Mouse (Mus musculus): ENCODE measurements around the gene Colgalt2. TPM values are rescaled to one million over a fixed set of nuclear protein-coding genes. Genes with fewer than 3 reads are reported as not detected.
"Not testable (repeated sequence)": the region's sequence is repeated elsewhere in the genome, so short reads cannot be mapped to it uniquely, and the experiment has no call there.

Colgalt2 gene
- polyA plus RNA-seq, 1 experiment, result 0.63 TPM

DNA sequence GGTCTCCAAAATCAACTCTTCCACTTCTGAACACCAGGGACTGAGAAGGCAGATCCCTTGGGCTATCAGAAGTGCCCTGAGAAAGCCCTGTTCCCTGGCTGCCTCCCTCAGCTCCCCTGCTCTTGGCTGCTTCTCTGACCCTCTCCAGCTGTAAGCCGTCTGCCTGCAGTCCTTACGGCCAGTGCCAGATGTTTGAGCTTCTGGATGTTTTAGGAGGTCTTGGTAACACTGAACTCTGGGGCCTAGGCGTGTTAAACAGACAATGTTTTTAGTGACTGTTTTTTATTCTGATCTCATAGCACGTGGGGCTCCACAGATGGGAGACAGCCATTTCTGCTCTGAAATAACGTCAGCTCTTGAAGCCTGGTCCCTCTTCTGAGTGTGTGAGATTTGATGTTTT is 18.0 kb downstream of the Colgalt2 start:
- WGBS, result 45% methylated on average over 5 of the region's 5 CpGs
- no peak for TF ChIP-seq POLR2A (IDR thresholded peaks at IDR 0.05; ENCODE audit: low read depth, low read length)
- TF ChIP-seq CTCF (IDR thresholded peaks at IDR 0.05; ENCODE audit: extremely low read depth, insufficient read length, insufficient replicate concordance, low read depth, low read length), result no peak
- H3K27me3 ChIP-seq (ENCODE audit: control insufficient read depth, insufficient read depth, low read length), result no peaks in the 10 kb centered on the region
- no peaks in the 10 kb centered on the region for H3K36me3 ChIP-seq (ENCODE audit: control insufficient read depth, insufficient read depth, low read length)
- no peak overlapping the region for H3K27ac ChIP-seq (ENCODE audit: insufficient read depth, low read depth, low read length)
- H3K4me3 ChIP-seq (ENCODE audit: low read depth, low read length), result no peak overlapping the region
- H3K4me1 ChIP-seq (ENCODE audit: control insufficient read depth, insufficient read depth, insufficient read length, low read length), result no peaks in the 10 kb centered on the region

DNA sequence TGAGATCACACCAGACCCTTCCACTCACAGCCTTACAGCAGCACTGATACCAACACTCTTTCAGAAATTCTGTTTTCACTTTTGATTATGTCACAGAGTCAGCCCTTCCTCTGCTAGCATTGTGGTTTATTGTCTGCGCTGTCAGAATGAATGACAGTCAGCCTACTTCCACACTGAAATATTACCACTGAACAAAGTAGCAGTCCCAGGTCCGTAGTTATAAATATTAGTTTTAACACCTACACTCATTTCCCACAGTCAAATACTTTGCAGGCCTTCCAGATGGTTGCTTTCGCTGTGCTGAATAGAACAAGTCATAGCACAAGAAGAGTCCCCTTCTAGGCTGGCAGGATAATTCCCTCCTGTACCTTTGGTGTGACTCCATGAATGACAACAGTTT is 22.7 kb downstream of the Colgalt2 start:
- Histone ChIP-seq H3K4me3 (ENCODE audit: low read depth, low read length) (no peak overlapping the region), H3K36me3 (ENCODE audit: control insufficient read depth, insufficient read depth, low read length) (no peaks in the 10 kb centered on the region), H3K27ac (ENCODE audit: insufficient read depth, low read depth, low read length) (no peak overlapping the region), H3K27me3 (ENCODE audit: control insufficient read depth, insufficient read depth, low read length) (no peaks in the 10 kb centered on the region), H3K4me1 (ENCODE audit: control insufficient read depth, insufficient read depth, insufficient read length, low read length) (no peaks in the 10 kb centered on the region)
- TF ChIP-seq CTCF (IDR thresholded peaks at IDR 0.05; ENCODE audit: extremely low read depth, insufficient read length, insufficient replicate concordance, low read depth, low read length), result no peak
- no peak for TF ChIP-seq POLR2A (IDR thresholded peaks at IDR 0.05; ENCODE audit: low read depth, low read length)
- whole genome bisulfite sequencing, result 75% methylated on average over 3 of the region's 3 CpGs

DNA sequence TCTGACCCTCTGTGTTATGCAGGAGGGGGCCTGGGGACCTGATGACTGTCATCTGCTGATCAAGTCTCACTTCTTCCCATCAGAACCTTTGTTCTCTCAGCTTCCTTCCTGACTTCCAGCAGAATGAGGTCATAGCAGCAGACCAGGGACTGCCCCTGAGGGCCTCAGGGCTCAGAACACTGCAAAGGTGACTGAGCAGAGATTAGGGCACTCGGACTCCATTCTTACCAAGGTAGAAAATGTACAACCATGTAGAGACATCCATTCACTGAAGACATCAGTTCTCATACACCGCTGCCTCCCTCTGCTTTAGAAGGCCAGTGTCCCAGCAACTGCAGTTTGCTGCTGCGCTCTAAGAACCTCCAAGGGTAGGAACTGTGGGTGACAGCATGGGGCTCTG is 23.4 kb downstream of the Colgalt2 start:
- Histone ChIP-seq H3K27ac (ENCODE audit: insufficient read depth, low read depth, low read length) (no peak overlapping the region), H3K36me3 (ENCODE audit: control insufficient read depth, insufficient read depth, low read length) (no peaks in the 10 kb centered on the region), H3K27me3 (ENCODE audit: control insufficient read depth, insufficient read depth, low read length) (no peaks in the 10 kb centered on the region), H3K4me3 (ENCODE audit: low read depth, low read length) (no peak overlapping the region), H3K4me1 (ENCODE audit: control insufficient read depth, insufficient read depth, insufficient read length, low read length) (no peaks in the 10 kb centered on the region)
- 82% methylated on average over 3 of the region's 3 CpGs for WGBS
- TF ChIP-seq POLR2A (IDR thresholded peaks at IDR 0.05; ENCODE audit: low read depth, low read length), result no peak
- TF ChIP-seq CTCF (IDR thresholded peaks at IDR 0.05; ENCODE audit: extremely low read depth, insufficient read length, insufficient replicate concordance, low read depth, low read length), result no peak

DNA sequence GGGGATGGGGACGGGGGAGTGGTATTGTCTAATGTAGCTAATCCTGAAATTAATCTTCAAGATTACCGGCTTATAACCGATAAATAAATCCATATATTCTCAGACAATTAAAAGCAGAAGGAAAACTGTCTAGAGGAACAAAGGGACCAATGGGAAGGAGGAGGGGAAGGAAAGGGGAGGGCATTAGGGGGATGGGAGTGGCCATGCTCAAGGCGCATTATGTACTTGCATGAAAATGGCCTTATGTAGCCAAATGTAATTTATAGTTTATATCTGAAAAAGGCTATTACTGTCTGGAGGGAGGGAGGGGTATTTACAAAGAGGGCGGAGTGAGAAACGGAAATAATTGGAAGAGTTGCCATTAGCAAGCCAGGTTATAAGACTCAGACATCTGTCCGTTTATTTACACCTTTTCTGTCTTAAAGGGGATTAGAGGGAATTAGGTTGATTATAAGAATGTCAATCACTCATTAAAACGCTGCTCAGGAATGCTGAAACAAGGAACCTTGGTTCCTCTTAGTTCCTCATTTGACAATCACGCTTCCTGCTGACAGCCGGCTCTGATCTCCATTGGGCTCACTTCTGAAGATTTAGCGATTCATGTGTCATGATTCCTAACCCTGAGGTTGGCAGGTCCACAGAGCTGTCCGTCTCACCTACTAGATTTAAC is 28.4 kb downstream of the Colgalt2 start:
- H3K4me3 ChIP-seq (ENCODE audit: low read depth, low read length), result no peak overlapping the region
- no peaks in the 10 kb centered on the region for H3K4me1 ChIP-seq (ENCODE audit: control insufficient read depth, insufficient read depth, insufficient read length, low read length)
- no peak overlapping the region for H3K27ac ChIP-seq (ENCODE audit: insufficient read depth, low read depth, low read length)
- TF ChIP-seq POLR2A (IDR thresholded peaks at IDR 0.05; ENCODE audit: low read depth, low read length) (no peak), CTCF (IDR thresholded peaks at IDR 0.05; ENCODE audit: extremely low read depth, insufficient read length, insufficient replicate concordance, low read depth, low read length) (no peak)
- no peaks in the 10 kb centered on the region for H3K27me3 ChIP-seq (ENCODE audit: control insufficient read depth, insufficient read depth, low read length)
- 48% methylated on average over 12 of the region's 12 CpGs for WGBS
- H3K36me3 ChIP-seq (ENCODE audit: control insufficient read depth, insufficient read depth, low read length), result no peaks in the 10 kb centered on the region

DNA sequence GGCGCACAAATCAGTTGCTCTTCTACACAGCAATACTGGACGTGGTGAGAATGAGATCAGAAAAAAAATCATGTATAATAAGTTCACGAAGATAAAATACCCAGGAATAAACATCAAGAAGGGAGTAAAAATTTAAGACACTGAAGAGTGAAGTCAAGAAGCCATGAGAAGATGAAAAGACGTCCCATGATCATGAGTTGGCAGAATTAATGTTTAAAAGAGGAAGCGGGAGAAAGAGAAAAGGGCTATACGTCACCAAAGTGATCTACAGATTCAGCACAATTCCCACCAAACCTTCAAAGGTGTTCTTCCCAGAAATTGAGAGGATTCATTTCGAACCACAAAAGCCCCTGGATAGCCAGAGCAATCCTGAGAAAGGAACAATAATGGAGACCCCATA is 30.2 kb downstream of the Colgalt2 start:
- Histone ChIP-seq H3K27me3 (ENCODE audit: control insufficient read depth, insufficient read depth, low read length) (no peaks in the 10 kb centered on the region), H3K4me3 (ENCODE audit: low read depth, low read length) (no peak overlapping the region), H3K4me1 (ENCODE audit: control insufficient read depth, insufficient read depth, insufficient read length, low read length) (no peaks in the 10 kb centered on the region), H3K36me3 (ENCODE audit: control insufficient read depth, insufficient read depth, low read length) (no peaks in the 10 kb centered on the region), H3K27ac (ENCODE audit: insufficient read depth, low read depth, low read length) (no peak overlapping the region)
- 75% methylated on average over 7 of the region's 7 CpGs for WGBS
- TF ChIP-seq CTCF (IDR thresholded peaks at IDR 0.05; ENCODE audit: extremely low read depth, insufficient read length, insufficient replicate concordance, low read depth, low read length) (no peak), POLR2A (IDR thresholded peaks at IDR 0.05; ENCODE audit: low read depth, low read length) (no peak)

DNA sequence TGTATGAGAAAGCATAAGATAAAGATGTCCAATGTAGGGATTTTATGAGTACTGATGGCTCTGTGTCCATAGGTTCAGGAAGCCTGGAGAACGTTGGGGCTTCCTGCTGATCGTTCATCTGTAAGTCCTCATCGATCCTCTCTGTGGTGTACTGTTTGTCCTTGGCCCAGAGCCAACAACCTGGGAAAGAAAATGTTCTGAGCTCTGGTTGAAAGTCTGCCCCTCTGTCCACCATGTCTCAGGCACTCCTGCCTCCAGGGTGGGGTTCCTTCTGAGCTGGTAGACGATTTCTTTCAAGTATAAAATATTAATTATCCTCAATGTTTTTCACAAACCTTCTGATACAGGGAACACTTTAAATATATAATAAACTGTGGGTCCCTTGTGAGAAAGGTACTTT is 34.5 kb downstream of the Colgalt2 start:
- H3K27ac ChIP-seq (ENCODE audit: insufficient read depth, low read depth, low read length), result no peak overlapping the region
- no peak overlapping the region for H3K4me3 ChIP-seq (ENCODE audit: low read depth, low read length)
- H3K27me3 ChIP-seq (ENCODE audit: control insufficient read depth, insufficient read depth, low read length), result no peaks in the 10 kb centered on the region
- no peaks in the 10 kb centered on the region for H3K4me1 ChIP-seq (ENCODE audit: control insufficient read depth, insufficient read depth, insufficient read length, low read length)
- TF ChIP-seq POLR2A (IDR thresholded peaks at IDR 0.05; ENCODE audit: low read depth, low read length) (no peak), CTCF (IDR thresholded peaks at IDR 0.05; ENCODE audit: extremely low read depth, insufficient read length, insufficient replicate concordance, low read depth, low read length) (no peak)
- 41% methylated on average over 4 of the region's 4 CpGs for WGBS
- H3K36me3 ChIP-seq (ENCODE audit: control insufficient read depth, insufficient read depth, low read length), result no peaks in the 10 kb centered on the region

DNA sequence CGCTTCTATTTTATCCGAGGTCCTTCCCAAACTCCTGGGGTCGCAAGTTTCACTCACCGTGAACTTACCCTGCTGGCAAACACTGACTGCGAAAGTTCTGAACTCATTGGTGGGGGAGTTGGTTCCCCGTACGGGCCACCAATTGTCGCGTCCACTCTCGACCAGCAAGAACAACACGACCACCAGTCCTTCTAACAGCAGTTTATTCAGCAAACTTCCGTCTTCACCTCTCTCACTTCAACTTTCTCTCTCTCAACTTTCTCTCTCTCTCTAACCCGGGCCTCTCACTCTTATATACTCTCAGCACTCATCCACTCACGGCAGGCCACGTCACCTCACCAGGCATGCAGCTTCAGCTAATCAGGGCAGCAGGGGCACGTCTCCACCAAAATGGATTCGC is 37.9 kb downstream of the Colgalt2 start:
- 70% methylated on average over 16 of the region's 17 CpGs for WGBS
- peak overlapping the region; percentile 49 for H3K4me3 ChIP-seq (ENCODE audit: low read depth, low read length)

DNA sequence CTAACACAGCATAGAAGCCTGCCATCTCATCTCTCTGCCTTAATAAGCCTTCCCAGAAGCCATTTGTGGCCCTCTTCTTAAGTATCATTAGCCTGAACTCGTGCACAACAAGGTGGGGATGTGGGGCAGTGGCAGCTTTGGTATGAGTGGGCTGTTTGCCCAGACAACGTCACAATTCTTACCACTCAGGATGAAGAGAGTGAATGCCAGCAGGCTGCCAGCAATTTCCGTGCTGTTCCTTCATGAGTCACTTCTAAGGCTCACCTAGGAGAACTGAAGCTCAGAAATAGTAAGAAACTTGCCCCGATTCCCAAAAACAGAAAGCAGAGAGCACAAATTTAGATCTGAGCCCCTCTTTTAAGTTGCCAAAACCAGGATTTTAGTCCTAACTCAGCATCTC is 39.8 kb downstream of the Colgalt2 start:
- TF ChIP-seq POLR2A (IDR thresholded peaks at IDR 0.05; ENCODE audit: low read depth, low read length) (no peak), CTCF (IDR thresholded peaks at IDR 0.05; ENCODE audit: extremely low read depth, insufficient read length, insufficient replicate concordance, low read depth, low read length) (no peak)
- Histone ChIP-seq H3K27ac (ENCODE audit: insufficient read depth, low read depth, low read length) (no peak overlapping the region), H3K36me3 (ENCODE audit: control insufficient read depth, insufficient read depth, low read length) (no peaks in the 10 kb centered on the region), H3K27me3 (ENCODE audit: control insufficient read depth, insufficient read depth, low read length) (no peaks in the 10 kb centered on the region), H3K4me1 (ENCODE audit: control insufficient read depth, insufficient read depth, insufficient read length, low read length) (no peaks in the 10 kb centered on the region), H3K4me3 (ENCODE audit: low read depth, low read length) (no peak overlapping the region)
- 70% methylated on average over 4 of the region's 4 CpGs for WGBS

More for the DNA sequence above, 37.9 kb downstream of the Colgalt2 start:
- not testable (repeated sequence) for H3K4me1 ChIP-seq (ENCODE audit: control insufficient read depth, insufficient read depth, insufficient read length, low read length); H3K27ac ChIP-seq (ENCODE audit: insufficient read depth, low read depth, low read length); H3K36me3 ChIP-seq (ENCODE audit: control insufficient read depth, insufficient read depth, low read length); H3K27me3 ChIP-seq (ENCODE audit: control insufficient read depth, insufficient read depth, low read length)

All from small intestine, adult 2 months (tissue).